Mouse (Mus musculus): ENCODE measurements around the gene Cdc42ep4. TPM values are rescaled to one million over a fixed set of nuclear protein-coding genes. Genes with fewer than 3 reads are reported as not detected.

Gene Cdc42ep4
- total RNA-seq, 2 experiments from 2014 or later = 34.5 to 38.0 TPM

- peak in 1 of 2 experiments; percentile 28 for DNase-seq
Observed at GRCm38 (mm10) chr11:113682897-113683626, 68.6 kb downstream of the Cdc42ep4 start.

GRCm38 (mm10) chr11:113681979-113682378, 69.7 kb downstream of the Cdc42ep4 start:
- no peak for DNase-seq

GRCm38 (mm10) chr11:113680954-113681353, 70.7 kb downstream of the Cdc42ep4 start:
- DNase-seq = no peak

- no peak for DNase-seq
Observed at GRCm38 (mm10) chr11:113678373-113678772, 73.3 kb downstream of the Cdc42ep4 start.

GRCm38 (mm10) chr11:113677378-113677777, 74.3 kb downstream of the Cdc42ep4 start:
- DNase-seq = no peak

Other genes with a start within 250 kb of the Cdc42ep4 start
- gene Sstr2, start 132.5 kb downstream of the Cdc42ep4 start, total RNA-seq (2021) = 10 to 100 TPM; 22.6 to 23.8 TPM
- 10 to 100 TPM; 55.0 to 59.6 TPM for gene Cog1, start 102.7 kb downstream of the Cdc42ep4 start, total RNA-seq (2021)
- gene Slc39a11, start 101.8 kb downstream of the Cdc42ep4 start, total RNA-seq (2021) = 10 to 100 TPM; 19.8 to 20.8 TPM
- 10 to 100 TPM; 26.5 to 26.6 TPM for gene Fam104a, start 67.7 kb downstream of the Cdc42ep4 start, total RNA-seq (2021)
- gene D11Wsu47e, start 67.5 kb downstream of the Cdc42ep4 start, total RNA-seq (2021) = 10 to 100 TPM; 15.0 to 17.3 TPM
- gene Cpsf4l, start 41.9 kb downstream of the Cdc42ep4 start, total RNA-seq (2021) = not detected

Data from layer of hippocampus, postnatal 36 days (tissue).